Mouse (Mus musculus) olfactory bulb, adult 2 months (tissue): ENCODE results near the gene Wdr81. TPM values are rescaled to one million over a fixed set of nuclear protein-coding genes. Genes with fewer than 3 reads are reported as not detected.

Experiments
- H3K27ac ChIP-seq: fragments of 200-500 bp; 2 replicates; pipeline ENCODE4 v1.5.1; 2012; ENCODE audit warnings: low read depth, low read length; ENCODE audit not compliant: insufficient read depth
- H3K4me1 ChIP-seq: fragments of 200-500 bp; 2 replicates; pipeline ENCODE4 v1.6.1; 2012; ENCODE audit warnings: low read length; ENCODE audit not compliant: control insufficient read depth, insufficient read depth
- H3K4me3 ChIP-seq: fragments of 200-500 bp; 2 replicates; pipeline ENCODE4 v1.5.1; 2012; ENCODE audit warnings: mild to moderate bottlenecking, low read depth, low read length, moderate library complexity; ENCODE audit not compliant: insufficient read depth
- CTCF ChIP-seq: fragments of 200-500 bp; IDR thresholded peaks from 2 replicates; pipeline ENCODE4 v1.5.1; 2012; ENCODE audit warnings: low read depth, mild to moderate bottlenecking, low read length, moderate library complexity; ENCODE audit not compliant: insufficient read depth
- POLR2A ChIP-seq: fragments of 200-500 bp; IDR thresholded peaks from 2 replicates; pipeline ENCODE4 v1.6.1; 2012; ENCODE audit warnings: mild to moderate bottlenecking, low read depth, low read length, moderate library complexity; ENCODE audit not compliant: insufficient read depth
- WGBS: fragments of 180-500 bp; shearing (Covaris S2); methylation state at CpG from one replicate; pipeline ENCODE4 v1.1.7; 2018; 5-methylcytosine and 5-hydroxymethylcytosine counted together
- polyA plus RNA-seq: library from polyadenylated mRNA; stranded (reverse); fragments of >200 nt; gene quantifications from 2 replicates; pipeline ENCODE4 v1.2.4, GENCODE M21; 2012; ENCODE audit warnings: low replicate concordance; ENCODE audit not compliant: missing spikeins, insufficient read depth, insufficient read length

Gene Wdr81
- polyA plus RNA-seq, 1 experiment = not detected

DNA sequence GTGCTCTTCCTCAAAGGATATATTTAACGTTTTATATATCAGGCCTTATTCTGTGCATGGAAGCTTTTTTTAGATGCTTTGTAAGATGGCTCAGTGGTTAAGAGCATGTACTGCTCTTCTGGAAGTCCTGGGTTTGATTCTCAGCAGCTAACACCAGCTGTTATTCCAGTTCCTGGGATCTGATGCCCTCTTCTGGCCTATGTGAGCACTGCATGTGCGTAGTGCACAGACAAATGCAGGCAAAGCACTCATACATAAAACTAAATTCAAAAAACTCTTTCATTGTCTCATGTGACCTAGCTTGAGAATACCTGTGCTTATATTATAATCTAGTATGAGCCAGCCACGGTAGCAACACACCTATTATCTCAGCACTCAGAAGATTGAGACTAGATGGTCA is 47.7 kb downstream of the Wdr81 start:
- H3K4me3 ChIP-seq = no peak overlapping the region
- TF ChIP-seq CTCF (no peak), POLR2A (no peak)
- 59% methylated on average over 3 of the region's 3 CpGs for WGBS
- no peak overlapping the region for H3K27ac ChIP-seq
- H3K4me1 ChIP-seq = peaks cover 10% of the 10 kb centered on the region

DNA sequence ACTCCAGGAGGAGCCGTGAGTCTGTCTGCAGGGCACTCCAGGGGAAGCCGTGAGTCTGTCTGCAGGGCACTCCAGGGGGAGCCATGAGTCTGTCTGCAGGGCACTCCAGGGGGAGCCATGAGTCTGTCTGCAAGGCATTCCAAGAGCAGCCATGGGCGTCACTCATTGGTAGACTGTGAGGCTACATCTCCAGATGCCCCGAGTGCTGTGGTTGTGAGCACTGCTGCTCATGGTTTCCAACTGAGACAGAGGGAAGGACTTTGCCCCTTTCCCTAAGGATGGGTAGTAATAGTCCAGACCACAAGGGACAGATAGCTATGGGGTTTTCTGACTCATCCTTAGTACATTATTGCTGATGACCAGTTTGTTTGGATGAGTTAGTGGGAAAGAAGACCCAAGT is 48.4 kb downstream of the Wdr81 start:
- WGBS = 72% methylated on average over 4 of the region's 4 CpGs
- Histone ChIP-seq H3K4me3 (no peak overlapping the region), H3K4me1 (peaks cover 7% of the 10 kb centered on the region), H3K27ac (no peak overlapping the region)
- TF ChIP-seq CTCF (no peak), POLR2A (no peak)

DNA sequence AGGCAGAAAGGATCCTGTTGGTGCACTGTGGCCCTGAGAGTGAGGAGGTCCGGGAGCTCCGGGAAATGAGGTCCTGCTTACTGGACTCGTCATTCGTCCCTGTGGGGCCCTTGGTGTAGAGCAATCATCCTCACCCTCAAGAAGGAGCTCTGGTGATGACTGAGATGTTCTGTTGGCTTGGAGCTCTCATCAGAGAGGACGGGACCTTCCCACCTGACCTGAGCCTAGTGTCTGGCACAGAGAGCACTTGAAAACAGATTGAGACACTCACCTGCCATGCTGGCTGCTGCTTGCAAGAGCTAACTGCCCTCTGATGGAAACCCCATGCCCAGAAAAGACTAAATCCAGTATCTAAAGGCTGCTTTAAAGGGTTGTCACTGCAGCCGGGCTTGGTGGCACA is 49.7 kb downstream of the Wdr81 start:
- TF ChIP-seq POLR2A (no peak), CTCF (no peak)
- no peak overlapping the region for H3K4me3 ChIP-seq
- WGBS = 95% methylated on average over 6 of the region's 6 CpGs
- no peak overlapping the region for H3K27ac ChIP-seq
- H3K4me1 ChIP-seq = peaks cover 11% of the 10 kb centered on the region

DNA sequence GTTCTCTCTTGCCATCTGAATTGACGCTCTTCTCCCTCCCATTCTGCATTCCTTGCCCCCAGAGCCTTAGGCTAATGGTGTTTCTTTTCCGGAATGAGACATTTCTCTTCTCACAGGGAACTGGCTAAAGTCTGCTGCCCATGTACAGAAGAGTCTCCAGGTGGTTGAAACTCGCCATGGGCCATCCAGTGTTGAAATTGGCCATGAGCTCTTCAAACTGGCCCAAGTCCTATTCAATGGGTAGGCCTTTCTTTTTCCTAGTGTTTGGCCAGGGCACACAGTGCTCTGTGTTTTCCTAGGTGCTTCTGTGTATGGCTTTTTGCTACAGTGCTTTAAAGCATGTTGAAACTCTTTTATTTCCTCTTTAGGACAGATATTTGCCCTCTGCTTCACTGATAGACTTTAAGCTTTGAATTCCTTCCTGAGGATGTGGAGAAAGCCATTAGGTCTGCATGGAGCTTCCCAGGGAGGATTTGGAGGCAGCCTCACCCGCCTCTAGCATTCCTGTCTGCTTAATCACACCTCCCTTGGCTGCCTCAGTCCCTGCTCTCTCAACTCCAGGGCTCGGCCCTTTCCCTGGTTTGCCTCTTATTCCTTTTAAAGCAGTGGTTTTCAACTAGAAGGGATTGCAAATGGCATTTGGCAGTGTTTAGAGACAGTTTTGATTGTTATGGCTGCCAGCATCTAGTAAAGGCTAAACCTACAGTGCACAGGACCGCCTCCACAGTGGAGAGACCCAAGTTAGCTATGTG is 51.0 kb downstream of the Wdr81 start:
- no peak overlapping the region for H3K27ac ChIP-seq
- H3K4me1 ChIP-seq = peaks cover 15% of the 10 kb centered on the region
- no peak for TF ChIP-seq CTCF
- TF ChIP-seq POLR2A = no peak
- WGBS = 85% methylated on average over 6 of the region's 6 CpGs
- H3K4me3 ChIP-seq = no peak overlapping the region

DNA sequence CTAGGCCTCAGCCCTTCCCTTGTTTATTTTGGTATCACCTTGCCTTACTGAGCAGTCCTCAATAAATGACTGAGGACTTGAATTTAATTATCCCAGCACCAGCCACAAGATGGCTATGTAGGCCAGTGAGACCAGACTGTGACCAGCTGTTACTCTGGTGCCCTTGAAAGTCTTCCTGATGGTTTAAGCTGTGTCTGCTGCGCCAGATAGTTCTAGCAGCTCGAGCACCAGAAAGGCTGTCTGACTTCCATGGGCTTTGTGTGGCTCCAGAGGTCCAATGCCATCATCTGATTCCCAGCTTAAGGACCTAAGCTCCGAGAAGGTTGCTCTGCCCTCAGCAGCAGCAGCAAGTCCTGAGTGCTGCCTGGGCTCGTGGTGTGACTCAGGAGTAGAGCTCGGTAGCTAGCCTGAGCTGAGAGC is 52.2 kb downstream of the Wdr81 start:
- Histone ChIP-seq H3K4me3 (no peak overlapping the region), H3K4me1 (peaks cover 15% of the 10 kb centered on the region), H3K27ac (peak overlapping the region; percentile 69)
- 38% methylated on average over 5 of the region's 5 CpGs for WGBS
- no peak for TF ChIP-seq POLR2A
- TF ChIP-seq CTCF = no peak

DNA sequence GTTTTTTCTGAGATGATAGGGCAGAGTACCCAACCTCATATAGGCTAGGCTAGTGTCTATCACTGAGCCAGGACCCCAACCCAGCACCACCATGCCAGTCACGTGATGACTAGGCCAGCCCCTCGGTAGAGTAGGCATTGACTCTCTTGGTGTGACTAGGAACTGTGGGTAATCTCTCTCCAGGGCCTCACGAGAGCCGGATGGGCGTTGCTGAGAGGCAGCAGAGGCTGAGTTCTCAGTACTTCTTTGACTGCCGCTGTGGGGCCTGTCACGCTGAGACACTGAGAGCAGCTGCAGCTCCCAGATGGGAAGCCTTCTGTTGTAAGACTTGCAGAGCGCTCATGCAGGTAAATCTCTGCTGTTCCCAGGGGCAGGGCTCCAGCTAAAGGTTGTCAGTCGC is 54.4 kb downstream of the Wdr81 start:
- Histone ChIP-seq H3K4me1 (peaks cover 15% of the 10 kb centered on the region), H3K4me3 (no peak overlapping the region), H3K27ac (0 out of 2 replicates have a peak overlapping the region, but pooled peaks have one; percentile 63)
- TF ChIP-seq POLR2A (no peak), CTCF (no peak)
- WGBS = 58% methylated on average over 9 of the region's 9 CpGs

DNA sequence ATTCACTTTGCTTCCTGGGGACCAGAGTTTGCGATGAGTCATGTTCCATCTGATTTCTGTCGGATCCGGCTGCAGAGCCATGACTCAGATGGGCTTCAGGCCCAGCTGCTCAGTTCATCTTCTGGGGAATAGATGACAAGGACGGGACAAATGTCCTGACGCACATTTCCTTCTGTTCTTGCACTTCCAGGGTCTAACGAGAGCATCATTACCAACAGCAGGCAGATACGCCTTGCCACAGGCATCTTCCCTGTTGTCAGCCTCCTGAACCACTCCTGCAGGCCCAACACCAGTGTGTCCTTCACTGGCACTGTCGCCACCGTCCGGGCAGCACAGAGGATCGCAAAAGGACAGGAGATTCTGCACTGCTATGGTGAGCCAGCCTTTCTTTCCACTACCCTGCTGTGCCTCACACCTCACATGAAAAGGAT is 55.1 kb downstream of the Wdr81 start:
- Histone ChIP-seq H3K4me3 (no peak overlapping the region), H3K4me1 (peaks cover 15% of the 10 kb centered on the region), H3K27ac (peak overlapping the region; percentile 63)
- WGBS = 50% methylated on average over 11 of the region's 11 CpGs
- TF ChIP-seq POLR2A (no peak), CTCF (no peak)

DNA sequence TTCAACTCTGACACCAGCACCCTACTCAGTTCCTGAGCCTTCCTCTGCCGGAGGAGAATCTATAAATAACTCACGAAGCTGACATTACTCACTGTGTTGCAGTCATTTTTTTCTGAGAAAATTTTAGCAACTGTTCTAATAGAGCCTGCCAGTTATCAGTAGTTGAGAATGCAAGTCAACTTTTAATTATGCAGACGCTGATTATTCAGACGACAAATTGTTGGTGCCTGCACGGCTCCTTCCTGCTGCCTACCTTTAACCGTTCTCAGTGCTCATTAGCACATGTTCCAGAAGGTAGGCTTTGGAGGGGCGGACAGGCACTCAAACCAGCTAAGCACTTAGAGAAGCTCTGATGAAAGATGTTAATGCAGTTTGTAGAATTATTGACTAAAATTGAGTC is 57.1 kb downstream of the Wdr81 start:
- Histone ChIP-seq H3K4me1 (peaks cover 10% of the 10 kb centered on the region), H3K4me3 (no peak overlapping the region), H3K27ac (no peak overlapping the region)
- WGBS = 53% methylated on average over 7 of the region's 7 CpGs
- TF ChIP-seq CTCF = no peak
- no peak for TF ChIP-seq POLR2A

DNA sequence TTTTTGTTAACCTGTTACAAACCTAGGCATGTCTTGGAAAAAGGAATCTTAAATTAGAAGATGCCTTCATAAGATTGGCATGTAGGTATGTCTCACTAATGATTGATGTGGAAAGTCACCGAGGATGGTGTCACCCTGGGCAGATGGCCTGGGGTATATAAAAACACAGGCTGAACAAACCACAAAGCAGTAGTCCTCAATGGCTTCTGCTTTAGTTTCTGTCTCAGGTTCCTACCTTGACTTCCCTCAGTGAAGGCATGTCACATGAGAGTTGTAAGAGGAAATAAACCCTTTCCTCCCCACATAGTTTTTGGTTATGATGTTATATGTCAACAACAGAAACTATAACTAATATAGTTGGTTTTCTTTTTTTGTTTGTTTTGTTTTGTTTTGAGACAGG is 58.9 kb downstream of the Wdr81 start:
- no peak for TF ChIP-seq POLR2A
- no peak for TF ChIP-seq CTCF
- Histone ChIP-seq H3K4me3 (no peak overlapping the region), H3K27ac (no peak overlapping the region), H3K4me1 (peaks cover 8% of the 10 kb centered on the region)
- WGBS = 97% methylated on average over 1 of the region's 1 CpGs

Other genes with a start within 250 kb of the Wdr81 start
- not detected in 2 replicates for gene Rpa1, start 106.4 kb downstream of the Wdr81 start, polyA plus RNA-seq
- not detected in 2 replicates for gene Smyd4, start 106.3 kb downstream of the Wdr81 start, polyA plus RNA-seq
- not detected in 2 replicates for gene Serpinf1, start 32.0 kb downstream of the Wdr81 start, polyA plus RNA-seq
- gene Serpinf2, start 15.1 kb downstream of the Wdr81 start, polyA plus RNA-seq = not detected in 2 replicates
- gene Tlcd2, start 7.0 kb upstream of the Wdr81 start, polyA plus RNA-seq = not detected in 2 replicates
- gene Prpf8, start 32.1 kb upstream of the Wdr81 start, polyA plus RNA-seq = 102 and 148 TPM in 2 replicates
- not detected in 2 replicates for gene Rilp, start 55.4 kb upstream of the Wdr81 start, polyA plus RNA-seq
- gene Scarf1, start 58.8 kb upstream of the Wdr81 start, polyA plus RNA-seq = not detected in 2 replicates
- 363 TPM in 1 of 2 replicates, not detected in the other for gene Slc43a2, start 77.0 kb upstream of the Wdr81 start, polyA plus RNA-seq
- 209 and 678 TPM in 2 replicates for gene Pitpna, start 133.4 kb upstream of the Wdr81 start, polyA plus RNA-seq
- gene Inpp5k, start 176.3 kb upstream of the Wdr81 start, polyA plus RNA-seq = not detected in 2 replicates
- not detected in 2 replicates for gene Myo1c, start 195.8 kb upstream of the Wdr81 start, polyA plus RNA-seq
- gene Crk, start 224.5 kb upstream of the Wdr81 start, polyA plus RNA-seq = not detected in 2 replicates